Mouse (Mus musculus): Measurements from ENCODE around the gene Nt5c. TPM values are rescaled to one million over a fixed set of nuclear protein-coding genes. Genes with fewer than 3 reads are reported as not detected.
A peak's percentile ranks its signal among the peaks of the same experiment; 100 is the strongest.
"Not testable (repeated sequence)": the region's sequence is repeated elsewhere in the genome, so short reads cannot be mapped to it uniquely, and the experiment has no call there.

The Nt5c gene
- polyA plus RNA-seq, 1 experiment from 2014 or later: 121 TPM

GRCm38 (mm10) chr11:115502636-115503035 is 11.0 kb upstream of the Nt5c start:
- H3K4me3 ChIP-seq (ENCODE audit: low read depth, low read length): no peak overlapping the region
- no peaks in the 10 kb centered on the region for H3K9me3 ChIP-seq (ENCODE audit: control insufficient read depth, low read depth, low read length)
- ATAC-seq (ENCODE audit: insufficient number of reproducible peaks, insufficient read depth, low FRiP score, low read depth): no peak
- 93% methylated on average over 6 of the region's 6 CpGs for WGBS
- H3K9ac ChIP-seq (replicated peaks; ENCODE audit: low read depth, low read length): no peak overlapping the region
- no peaks in the 10 kb centered on the region for H3K27me3 ChIP-seq (ENCODE audit: control insufficient read depth, insufficient read depth, low read length)
- peaks cover 1% of the 10 kb centered on the region; the same call in 1 of the 2 replicates for H3K4me1 ChIP-seq (ENCODE audit: control insufficient read depth, insufficient read depth, low read length)
- peaks cover 44% of the 10 kb centered on the region for H3K36me3 ChIP-seq (ENCODE audit: control insufficient read depth, insufficient read depth, low read length)
- no peak overlapping the region for H3K4me2 ChIP-seq (replicated peaks; ENCODE audit: low read depth, low read length)
- no peak overlapping the region for H3K27ac ChIP-seq (ENCODE audit: low read length)

DNA sequence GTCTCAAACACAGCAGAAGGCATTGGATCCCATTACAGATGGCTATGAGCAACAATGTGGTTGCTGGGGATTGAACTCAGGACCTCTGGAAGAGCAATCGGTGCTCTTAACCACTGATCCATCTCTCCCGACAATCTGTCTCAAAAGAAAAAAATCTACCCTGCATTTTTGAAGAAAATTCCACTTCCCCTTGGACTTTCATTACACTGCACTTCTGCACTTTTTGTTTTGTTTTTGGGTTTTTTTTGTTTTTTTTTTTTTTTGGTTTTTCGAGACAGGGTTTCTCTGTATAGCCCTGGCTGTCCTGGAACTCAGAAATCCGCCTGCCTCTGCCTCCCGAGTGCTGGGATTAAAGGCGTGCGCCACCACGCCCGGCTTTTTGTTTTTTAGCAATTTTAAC is 4.9 kb upstream of the Nt5c start:
- H3K9me3 ChIP-seq (ENCODE audit: control insufficient read depth, low read depth, low read length); H3K4me3 ChIP-seq (ENCODE audit: low read depth, low read length); H3K4me1 ChIP-seq (ENCODE audit: control insufficient read depth, insufficient read depth, low read length); H3K4me2 ChIP-seq (replicated peaks; ENCODE audit: low read depth, low read length); ATAC-seq (ENCODE audit: insufficient number of reproducible peaks, insufficient read depth, low FRiP score, low read depth); H3K27me3 ChIP-seq (ENCODE audit: control insufficient read depth, insufficient read depth, low read length); H3K27ac ChIP-seq (ENCODE audit: low read length); H3K9ac ChIP-seq (replicated peaks; ENCODE audit: low read depth, low read length): not testable (repeated sequence)
- H3K36me3 ChIP-seq (ENCODE audit: control insufficient read depth, insufficient read depth, low read length): peaks cover 37% of the 10 kb centered on the region
- WGBS: 83% methylated on average over 9 of the region's 9 CpGs

DNA sequence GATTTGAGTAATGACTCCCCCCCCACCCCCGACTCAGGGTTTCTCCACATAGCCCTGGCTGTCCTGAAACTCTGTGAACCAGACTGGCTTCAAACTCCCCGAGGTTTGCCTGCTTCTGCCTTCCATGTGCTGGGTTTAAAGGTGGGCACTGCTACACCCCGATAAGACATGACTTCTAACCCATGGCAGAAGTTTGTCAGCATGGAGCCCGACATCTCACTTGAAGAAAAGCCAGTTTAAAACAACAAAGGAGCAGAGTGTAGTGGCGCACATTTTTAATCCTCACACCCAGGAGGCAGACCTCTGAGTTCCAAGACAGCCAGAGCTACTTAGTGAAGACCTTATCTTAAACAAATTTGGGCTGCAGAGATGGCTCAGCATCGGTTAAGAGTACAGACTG is 725 bp upstream of the Nt5c start:
- H3K4me3 ChIP-seq (ENCODE audit: low read depth, low read length): peak overlapping the region; percentile 55
- WGBS: 33% methylated on average over 6 of the region's 6 CpGs
- no peak for ATAC-seq (ENCODE audit: insufficient number of reproducible peaks, insufficient read depth, low FRiP score, low read depth)
- peaks cover 10% of the 10 kb centered on the region for H3K36me3 ChIP-seq (ENCODE audit: control insufficient read depth, insufficient read depth, low read length)
- peaks cover 15% of the 10 kb centered on the region for H3K4me1 ChIP-seq (ENCODE audit: control insufficient read depth, insufficient read depth, low read length)
- peak overlapping the region; percentile 66 for H3K4me2 ChIP-seq (replicated peaks; ENCODE audit: low read depth, low read length)
- no peaks in the 10 kb centered on the region for H3K27me3 ChIP-seq (ENCODE audit: control insufficient read depth, insufficient read depth, low read length)
- no peak overlapping the region; the same call in 1 of the 2 replicates for H3K27ac ChIP-seq (ENCODE audit: low read length)
- H3K9me3 ChIP-seq (ENCODE audit: control insufficient read depth, low read depth, low read length): no peaks in the 10 kb centered on the region
- no peak overlapping the region; the same call in 1 of the 2 replicates for H3K9ac ChIP-seq (replicated peaks; ENCODE audit: low read depth, low read length)

GRCm38 (mm10) chr11:115490441-115491355 is 964 bp downstream of the Nt5c start:
- Histone ChIP-seq H3K9ac (replicated peaks; ENCODE audit: low read depth, low read length) (peak overlapping the region; percentile 40), H3K4me1 (ENCODE audit: control insufficient read depth, insufficient read depth, low read length) (peaks cover 15% of the 10 kb centered on the region), H3K27me3 (ENCODE audit: control insufficient read depth, insufficient read depth, low read length) (no peaks in the 10 kb centered on the region), H3K4me2 (replicated peaks; ENCODE audit: low read depth, low read length) (peak overlapping the region; percentile 66), H3K27ac (ENCODE audit: low read length) (peak overlapping the region; percentile 82), H3K9me3 (ENCODE audit: control insufficient read depth, low read depth, low read length) (no peaks in the 10 kb centered on the region), H3K36me3 (ENCODE audit: control insufficient read depth, insufficient read depth, low read length) (peaks cover 8% of the 10 kb centered on the region; the same call in 1 of the 2 replicates), H3K4me3 (ENCODE audit: low read depth, low read length) (peak overlapping the region; percentile 55)
- WGBS: 23% methylated on average over 25 of the region's 25 CpGs
- peak; percentile 24; the same call in 1 of the 2 replicates for ATAC-seq (ENCODE audit: insufficient number of reproducible peaks, insufficient read depth, low FRiP score, low read depth)

DNA sequence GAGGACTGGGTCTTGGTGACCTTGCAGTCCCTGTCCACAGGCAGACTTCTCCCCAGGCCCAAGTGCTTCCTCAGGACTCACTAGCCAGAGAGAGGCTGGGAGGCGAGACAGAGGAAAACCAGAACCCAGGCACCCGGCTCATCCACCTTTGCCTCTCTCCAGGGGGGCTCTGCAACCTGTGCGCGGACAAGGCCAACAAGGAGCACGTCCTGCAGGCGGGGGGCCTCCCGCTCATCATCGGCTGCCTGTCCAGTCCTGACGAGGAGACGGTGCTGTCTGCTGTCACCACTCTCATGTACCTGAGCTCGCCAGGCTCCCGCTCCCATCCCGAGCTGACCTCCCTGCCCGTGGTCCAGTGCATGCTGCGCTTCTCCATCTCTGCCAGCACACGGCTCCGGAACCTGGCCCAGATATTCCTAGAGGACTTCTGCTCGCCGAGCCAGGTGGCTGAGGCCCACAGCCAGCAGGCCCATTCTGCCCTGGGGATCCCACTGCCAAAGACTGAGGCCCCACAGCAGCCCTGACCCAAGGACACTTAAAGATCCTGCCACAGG is 3.0 kb downstream of the Nt5c start:
- H3K9ac ChIP-seq (replicated peaks; ENCODE audit: low read depth, low read length): no peak overlapping the region

DNA sequence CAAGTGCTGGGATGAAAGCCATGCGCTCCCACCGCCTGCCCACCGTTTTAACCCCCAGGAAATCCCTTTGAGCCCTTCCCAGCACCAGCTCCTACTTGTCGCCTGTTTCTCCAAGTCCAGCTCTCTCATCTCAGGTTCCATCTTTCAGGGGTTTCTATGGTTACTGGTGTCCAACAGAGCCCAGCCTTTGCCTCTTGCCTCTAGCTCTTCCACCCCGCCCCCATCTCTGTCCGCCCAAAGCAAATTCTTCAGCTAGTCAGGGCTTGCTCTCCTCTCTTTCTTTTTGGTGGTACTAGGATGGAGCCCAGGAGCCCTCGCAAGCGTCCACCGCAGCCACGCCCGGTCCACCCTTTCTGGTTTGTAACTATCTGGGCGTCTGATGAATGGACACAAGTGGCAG is 6.5 kb downstream of the Nt5c start:
- no peak for ATAC-seq (ENCODE audit: insufficient number of reproducible peaks, insufficient read depth, low FRiP score, low read depth)
- Histone ChIP-seq H3K4me3 (ENCODE audit: low read depth, low read length) (no peak overlapping the region), H3K36me3 (ENCODE audit: control insufficient read depth, insufficient read depth, low read length) (peaks cover 8% of the 10 kb centered on the region; the same call in 1 of the 2 replicates), H3K4me1 (ENCODE audit: control insufficient read depth, insufficient read depth, low read length) (no peaks in the 10 kb centered on the region), H3K9ac (replicated peaks; ENCODE audit: low read depth, low read length) (no peak overlapping the region), H3K27me3 (ENCODE audit: control insufficient read depth, insufficient read depth, low read length) (no peaks in the 10 kb centered on the region), H3K27ac (ENCODE audit: low read length) (peak overlapping the region; percentile 6; the same call in 1 of the 2 replicates), H3K9me3 (ENCODE audit: control insufficient read depth, low read depth, low read length) (no peaks in the 10 kb centered on the region), H3K4me2 (replicated peaks; ENCODE audit: low read depth, low read length) (no peak overlapping the region)
- 44% methylated on average over 12 of the region's 12 CpGs for WGBS

More for the DNA sequence above, 3.0 kb downstream of the Nt5c start:
- WGBS: 88% methylated on average over 19 of the region's 19 CpGs
- Histone ChIP-seq H3K4me2 (replicated peaks; ENCODE audit: low read depth, low read length) (no peak overlapping the region), H3K4me3 (ENCODE audit: low read depth, low read length) (no peak overlapping the region), H3K36me3 (ENCODE audit: control insufficient read depth, insufficient read depth, low read length) (peaks cover 8% of the 10 kb centered on the region; the same call in 1 of the 2 replicates), H3K9me3 (ENCODE audit: control insufficient read depth, low read depth, low read length) (no peaks in the 10 kb centered on the region), H3K27ac (ENCODE audit: low read length) (no peak overlapping the region), H3K27me3 (ENCODE audit: control insufficient read depth, insufficient read depth, low read length) (no peaks in the 10 kb centered on the region), H3K4me1 (ENCODE audit: control insufficient read depth, insufficient read depth, low read length) (peaks cover 15% of the 10 kb centered on the region)
- no peak for ATAC-seq (ENCODE audit: insufficient number of reproducible peaks, insufficient read depth, low FRiP score, low read depth)

DNA sequence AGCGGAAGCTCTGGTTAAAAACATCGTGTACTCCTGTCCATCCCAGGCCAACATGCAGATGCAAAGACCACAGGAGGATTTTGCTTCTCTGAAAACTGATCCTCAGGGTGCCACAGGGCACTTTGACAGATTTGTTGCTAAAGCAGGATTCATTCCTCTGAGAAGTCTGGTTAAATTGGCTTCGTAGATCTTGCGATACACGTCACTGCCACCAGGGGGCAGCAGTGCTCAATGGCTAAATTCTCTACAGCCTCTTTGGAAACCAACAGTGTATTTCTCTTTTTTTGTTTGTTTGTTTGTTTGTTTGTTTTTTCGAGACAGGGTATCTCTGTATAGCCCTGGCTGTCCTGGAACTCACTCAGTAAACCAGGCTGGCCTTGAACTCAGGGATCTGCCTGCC is 7.9 kb downstream of the Nt5c start:
- WGBS: 18% methylated on average over 6 of the region's 6 CpGs
- Histone ChIP-seq H3K4me3 (ENCODE audit: low read depth, low read length) (no peak overlapping the region), H3K9ac (replicated peaks; ENCODE audit: low read depth, low read length) (no peak overlapping the region), H3K4me2 (replicated peaks; ENCODE audit: low read depth, low read length) (no peak overlapping the region), H3K4me1 (ENCODE audit: control insufficient read depth, insufficient read depth, low read length) (no peaks in the 10 kb centered on the region), H3K9me3 (ENCODE audit: control insufficient read depth, low read depth, low read length) (no peaks in the 10 kb centered on the region), H3K27me3 (ENCODE audit: control insufficient read depth, insufficient read depth, low read length) (no peaks in the 10 kb centered on the region), H3K36me3 (ENCODE audit: control insufficient read depth, insufficient read depth, low read length) (no peaks in the 10 kb centered on the region), H3K27ac (ENCODE audit: low read length) (no peak overlapping the region)
- ATAC-seq (ENCODE audit: insufficient number of reproducible peaks, insufficient read depth, low FRiP score, low read depth): no peak

- no peaks in the 10 kb centered on the region for H3K4me1 ChIP-seq (ENCODE audit: control insufficient read depth, insufficient read depth, low read length)
- no peaks in the 10 kb centered on the region for H3K36me3 ChIP-seq (ENCODE audit: control insufficient read depth, insufficient read depth, low read length)
- WGBS: 75% methylated on average over 11 of the region's 11 CpGs
- H3K4me3 ChIP-seq (ENCODE audit: low read depth, low read length): no peak overlapping the region
- H3K27ac ChIP-seq (ENCODE audit: low read length): no peak overlapping the region
- no peak for ATAC-seq (ENCODE audit: insufficient number of reproducible peaks, insufficient read depth, low FRiP score, low read depth)
- H3K9ac ChIP-seq (replicated peaks; ENCODE audit: low read depth, low read length): no peak overlapping the region
- no peak overlapping the region for H3K4me2 ChIP-seq (replicated peaks; ENCODE audit: low read depth, low read length)
- no peaks in the 10 kb centered on the region for H3K9me3 ChIP-seq (ENCODE audit: control insufficient read depth, low read depth, low read length)
- H3K27me3 ChIP-seq (ENCODE audit: control insufficient read depth, insufficient read depth, low read length): no peaks in the 10 kb centered on the region
These were observed 8.4 kb downstream of the Nt5c start for GRCm38 (mm10) chr11:115483278-115483677.
